Mouse (Mus musculus) left cerebral cortex, adult 18-20 months (tissue): ENCODE measurements at regions not wholly inside any gene's neighbourhood (a gene's known extent, or its start where the extent isn't known, plus 50 kb on each side); places are given as distances from the start of the nearest gene placed in this dataset.

Experiments
- DNase-seq, 2 experiments: peaks; one replicate each; pipeline ENCODE4 v3.0.0; 2021 to 2022; ENCODE audit warnings: low spot score in 2 of 2, mixed read lengths in 1 of 2

GRCm38 (mm10) chr10:114083441-114083840 is 718.7 kb downstream of the Trhde start:
- DNase-seq = no peak

GRCm38 (mm10) chr10:114041991-114042390 is 760.1 kb downstream of the Trhde start:
- DNase-seq = no peak

- DNase-seq = no peak
Observed at GRCm38 (mm10) chr10:114013427-114013826, 788.7 kb downstream of the Trhde start.

GRCm38 (mm10) chr10:113985376-113985775 is 816.7 kb downstream of the Trhde start:
- DNase-seq = no peak

GRCm38 (mm10) chr10:113972826-113973225 is 829.3 kb downstream of the Trhde start:
- DNase-seq = no peak

- DNase-seq = no peak
Observed at GRCm38 (mm10) chr10:113946801-113947200, 855.3 kb downstream of the Trhde start.

GRCm38 (mm10) chr10:113939524-113939923 is 862.6 kb downstream of the Trhde start:
- no peak for DNase-seq

- DNase-seq = peak; percentile 17 to 23
Observed at GRCm38 (mm10) chr10:113930201-113930790, 871.8 kb downstream of the Trhde start.

- DNase-seq = no peak
Observed at GRCm38 (mm10) chr10:113916705-113917104, 885.4 kb downstream of the Trhde start.

GRCm38 (mm10) chr10:113902744-113903143 is 899.4 kb downstream of the Trhde start:
- DNase-seq = no peak

- no peak for DNase-seq
Observed at GRCm38 (mm10) chr10:113874419-113875161, 927.5 kb downstream of the Trhde start.

- DNase-seq = no peak
Observed at GRCm38 (mm10) chr10:113824596-113824995, 895.8 kb upstream of the Atxn7l3b start.
